Mouse (Mus musculus): Measurements from ENCODE around the gene Stx5a.

- TF ChIP-seq CTCF (IDR thresholded peaks at IDR 0.05) (no peak), EP300 (IDR thresholded peaks at IDR 0.05) (no peak)
Measured at GRCm38 (mm10) chr19:8742176-8742575, 963 bp downstream of the Stx5a start.

All from lung, postnatal 0 days (tissue).